In genomic region chr7:117495751-117496150, GRCm38 (mm10) we compare ENCODE assay signal across 16 mouse cellular contexts.
DNase-seq lines count a peak whose midpoint lies in the region; ATAC-seq and TF ChIP-seq lines count a peak whose summit lies in the region.
"Had no signal": no experiment of that assay in that cellular context is flagged by ENCODE, and none has a peak within 500 bp of the region (broad histone marks: within the 10 kb centered on the region; RNA-seq: fewer than 3 reads in every experiment).

No protein-coding gene starts in this region.

- DNase-seq in forebrain, embryonic 14.5 days (ENCODE audit: low spot score), result peak; percentile 67
- peak; percentile 34 for DNase-seq in left cerebral cortex, postnatal 4 days
- no peak for DNase-seq in left cerebral cortex, adult 2 months (ENCODE audit: extremely low spot score in 1 of 2, low spot score in 2 of 2)
- DNase-seq: adrenal gland, postnatal 10 days; cerebellum, adult 11-12 months; cerebellum, adult 9-11 months; gastrocnemius, postnatal 10 days; heart, adult 2 months had no signal

- no peaks in the 10 kb centered on the region for H3K36me3 ChIP-seq in forebrain, embryonic 14.5 days (ENCODE audit: control insufficient read depth, insufficient read depth, low read length)
- 0 out of 2 replicates have a peak, but pooled peaks cover 5% of the 10 kb centered on the region for H3K36me3 ChIP-seq in forebrain, embryonic 13.5 days (ENCODE audit: poor library complexity, severe bottlenecking)
- H3K36me3 ChIP-seq in hindbrain, embryonic 15.5 days, result no peaks in the 10 kb centered on the region
- no peaks in the 10 kb centered on the region for H3K36me3 ChIP-seq in hindbrain, embryonic 12.5 days
- H3K36me3 ChIP-seq: embryonic facial prominence, embryonic 10.5 days; heart, embryonic 15.5 days had no signal

- intact Hi-C loops in left cerebral cortex, postnatal 4 days (cut with DNase I), result no loop called here
- intact Hi-C loops in left cerebral cortex, adult 2 months (cut with DNase I), result no loop called here

- no peak overlapping the region for H3K27ac ChIP-seq in forebrain, embryonic 14.5 days (ENCODE audit: low read depth, low read length)
- H3K27ac ChIP-seq in forebrain, embryonic 13.5 days, result no peak overlapping the region
- H3K27ac ChIP-seq in hindbrain, embryonic 15.5 days (replicated peaks), result peak overlapping the region; percentile 38; the same call in 1 of the 2 replicates
- H3K27ac ChIP-seq in hindbrain, embryonic 12.5 days, result no peak overlapping the region
- no peak overlapping the region for H3K27ac ChIP-seq in left cerebral cortex, adult 2 months
- H3K27ac ChIP-seq: embryonic facial prominence, embryonic 10.5 days; heart, adult 2 months; heart, embryonic 15.5 days had no signal

- H3K4me2 ChIP-seq in forebrain, embryonic 14.5 days (ENCODE audit: low read length), result no peak overlapping the region
- H3K4me2 ChIP-seq in forebrain, embryonic 13.5 days, result no peak overlapping the region
- no peak overlapping the region for H3K4me2 ChIP-seq in hindbrain, embryonic 15.5 days
- H3K4me2 ChIP-seq in hindbrain, embryonic 12.5 days (replicated peaks), result no peak overlapping the region
- H3K4me2 ChIP-seq: heart, embryonic 11.5 days; heart, embryonic 15.5 days had no signal

- H3K9me3 ChIP-seq in forebrain, embryonic 14.5 days (replicated peaks; ENCODE audit: control insufficient read depth, low read length), result no peaks in the 10 kb centered on the region
- no peaks in the 10 kb centered on the region for H3K9me3 ChIP-seq in forebrain, embryonic 13.5 days (replicated peaks)
- no peaks in the 10 kb centered on the region for H3K9me3 ChIP-seq in hindbrain, embryonic 15.5 days
- no peaks in the 10 kb centered on the region for H3K9me3 ChIP-seq in hindbrain, embryonic 12.5 days (replicated peaks)
- H3K9me3 ChIP-seq: embryonic facial prominence, embryonic 10.5 days; heart, embryonic 15.5 days had no signal

- 0 out of 2 replicates have a peak, but pooled peaks have one; percentile 12 for ATAC-seq in forebrain, embryonic 14.5 days
- no peak for ATAC-seq in forebrain, embryonic 13.5 days
- no peak for ATAC-seq in hindbrain, embryonic 15.5 days (ENCODE audit: low FRiP score, low read depth)
- ATAC-seq in hindbrain, embryonic 12.5 days (ENCODE audit: low FRiP score), result no peak
- ATAC-seq in inflammation-experienced regulatory T-cells, adult 6 months, result no peak
- ATAC-seq: intestine, postnatal 0 days had no signal

- no peak for TF ChIP-seq CTCF in left cerebral cortex, adult 2 months (IDR thresholded peaks at IDR 0.05)

- H3K27me3 ChIP-seq in forebrain, embryonic 14.5 days (replicated peaks; ENCODE audit: control insufficient read depth, insufficient read depth, low read length), result no peaks in the 10 kb centered on the region
- H3K27me3 ChIP-seq in forebrain, embryonic 13.5 days, result no peaks in the 10 kb centered on the region
- H3K27me3 ChIP-seq in hindbrain, embryonic 15.5 days, result no peaks in the 10 kb centered on the region
- no peaks in the 10 kb centered on the region for H3K27me3 ChIP-seq in hindbrain, embryonic 12.5 days
- H3K27me3 ChIP-seq: heart, embryonic 15.5 days had no signal

- H3K4me3 ChIP-seq in forebrain, embryonic 14.5 days (ENCODE audit: low read depth, low read length), result no peak overlapping the region
- no peak overlapping the region for H3K4me3 ChIP-seq in forebrain, embryonic 13.5 days
- H3K4me3 ChIP-seq in hindbrain, embryonic 15.5 days, result no peak overlapping the region
- no peak overlapping the region for H3K4me3 ChIP-seq in hindbrain, embryonic 12.5 days
- H3K4me3 ChIP-seq in left cerebral cortex, adult 2 months, result no peak overlapping the region
- H3K4me3 ChIP-seq: embryonic facial prominence, embryonic 10.5 days; heart, adult 2 months; heart, embryonic 15.5 days had no signal

- no peak overlapping the region for H3K9ac ChIP-seq in forebrain, embryonic 14.5 days (ENCODE audit: low read length)
- H3K9ac ChIP-seq in forebrain, embryonic 13.5 days, result no peak overlapping the region
- no peak overlapping the region for H3K9ac ChIP-seq in hindbrain, embryonic 15.5 days
- no peak overlapping the region for H3K9ac ChIP-seq in hindbrain, embryonic 12.5 days
- H3K9ac ChIP-seq: heart, embryonic 15.5 days had no signal

- no peaks in the 10 kb centered on the region; the same call in 1 of the 2 replicates for H3K4me1 ChIP-seq in forebrain, embryonic 14.5 days (ENCODE audit: control insufficient read depth, insufficient read depth, low read length)
- peaks cover 13% of the 10 kb centered on the region; the same call in 1 of the 2 replicates for H3K4me1 ChIP-seq in forebrain, embryonic 13.5 days
- H3K4me1 ChIP-seq in hindbrain, embryonic 15.5 days (replicated peaks), result peaks cover 15% of the 10 kb centered on the region
- 0 out of 2 replicates have a peak, but pooled peaks cover 2% of the 10 kb centered on the region for H3K4me1 ChIP-seq in hindbrain, embryonic 12.5 days

- WGBS in forebrain, embryonic 14.5 days, result 34% methylated on average over 8 of the region's 8 CpGs
- WGBS in forebrain, embryonic 13.5 days, result 49% methylated on average over 8 of the region's 8 CpGs
- 60% methylated on average over 8 of the region's 8 CpGs for WGBS in hindbrain, embryonic 15.5 days
- WGBS in hindbrain, embryonic 12.5 days, result 73% methylated on average over 8 of the region's 8 CpGs

Comparison
In these comparisons a context has a peak if more than half of its experiments do, and no peak if none do; other contexts are left out.
1. DNase-seq: peak in forebrain, embryonic 14.5 days (single experiment) and left cerebral cortex, postnatal 4 days (single experiment); none in left cerebral cortex, adult 2 months (0 of 2).